Comparison of ENCODE assay signal across 8 mouse cellular contexts in genomic region chr7:24890281-24891216, GRCm38 (mm10). TPM values are rescaled to one million over a fixed set of nuclear protein-coding genes. Genes with fewer than 3 reads are reported as not detected.
DNase-seq lines count a peak whose midpoint lies in the region; ATAC-seq and TF ChIP-seq lines count a peak whose summit lies in the region.

No protein-coding gene starts in this region.

- TF ChIP-seq CTCF in left cerebral cortex, adult 2 months (IDR thresholded peaks at IDR 0.05), result peak; percentile 100
- TF ChIP-seq CTCF in cortical plate, adult 2 months (IDR thresholded peaks at IDR 0.05; ENCODE audit: extremely low read depth, insufficient read depth, low read length), result peak; percentile 98
- peak; percentile 94; the same call in 1 of the 2 replicates for TF ChIP-seq CTCF in spleen, adult 2 months (IDR thresholded peaks at IDR 0.05; ENCODE audit: extremely low read depth, insufficient read depth, insufficient read length, insufficient replicate concordance)

- H3K36me3 ChIP-seq in intestine, embryonic 15.5 days, result peaks cover 28% of the 10 kb centered on the region
- H3K36me3 ChIP-seq in limb, embryonic 12.5 days, result peaks cover 57% of the 10 kb centered on the region
- peaks cover 18% of the 10 kb centered on the region for H3K36me3 ChIP-seq in midbrain, embryonic 15.5 days (replicated peaks)
- peaks cover 29% of the 10 kb centered on the region for H3K36me3 ChIP-seq in spleen, adult 2 months (ENCODE audit: control insufficient read depth, insufficient read depth, low read length)

- peak; percentile 23; the same call in 1 of the 2 replicates for TF ChIP-seq POLR2A in cortical plate, adult 2 months (IDR thresholded peaks at IDR 0.05; ENCODE audit: extremely low read depth, insufficient read depth, low read length)
- no peak for TF ChIP-seq POLR2A in spleen, adult 2 months (IDR thresholded peaks at IDR 0.05; ENCODE audit: low read depth, low read length)

- WGBS in intestine, embryonic 15.5 days, result 25% methylated on average over 10 of the region's 10 CpGs
- 37% methylated on average over 10 of the region's 10 CpGs for WGBS in limb, embryonic 12.5 days
- WGBS in midbrain, embryonic 15.5 days, result 29% methylated on average over 10 of the region's 10 CpGs
- 25% methylated on average over 10 of the region's 10 CpGs for WGBS in spleen, adult 2 months

- intact Hi-C loops in left cerebral cortex, adult 2 months (cut with DNase I), result loop anchor here (1.0 to 5.0 kb wide), 3 partner anchors 14 to 202 kb away; no protein-coding TSS in a partner anchor
- intact Hi-C loops in gastrocnemius, postnatal 14 days (cut with DNase I; ENCODE audit: low total_unique reads), result loop anchor here (5.0 kb wide), 1 partner anchor 62 kb away; no protein-coding TSS in a partner anchor

- no peaks in the 10 kb centered on the region for H3K4me1 ChIP-seq in cortical plate, adult 2 months (ENCODE audit: control insufficient read depth, insufficient read depth, low read length)
- peaks cover 19% of the 10 kb centered on the region for H3K4me1 ChIP-seq in intestine, embryonic 15.5 days (replicated peaks)
- peaks cover 25% of the 10 kb centered on the region for H3K4me1 ChIP-seq in limb, embryonic 12.5 days (replicated peaks)
- peaks cover 20% of the 10 kb centered on the region for H3K4me1 ChIP-seq in midbrain, embryonic 15.5 days
- H3K4me1 ChIP-seq in spleen, adult 2 months (ENCODE audit: control insufficient read depth, insufficient read depth, insufficient read length), result peaks cover 22% of the 10 kb centered on the region; the same call in 1 of the 2 replicates

- peak; percentile 72 to 77 for DNase-seq in left cerebral cortex, adult 2 months (ENCODE audit: extremely low spot score in 1 of 2, low spot score in 2 of 2)
- no peak for DNase-seq in left cerebral cortex, adult 8-10 months (ENCODE audit: low spot score in 2 of 2)
- peak; percentile 59 for DNase-seq in gastrocnemius, postnatal 14 days
- peak in 1 of 2 experiments; percentile 75 for DNase-seq in spleen, adult 2 months (ENCODE audit: low read depth in 1 of 2, low spot score in 2 of 2)

- H3K4me2 ChIP-seq in intestine, embryonic 15.5 days (replicated peaks), result no peak overlapping the region
- no peak overlapping the region for H3K4me2 ChIP-seq in limb, embryonic 12.5 days
- no peak overlapping the region for H3K4me2 ChIP-seq in midbrain, embryonic 15.5 days

- H3K27me3 ChIP-seq in intestine, embryonic 15.5 days (replicated peaks), result no peaks in the 10 kb centered on the region
- no peaks in the 10 kb centered on the region for H3K27me3 ChIP-seq in limb, embryonic 12.5 days
- no peaks in the 10 kb centered on the region for H3K27me3 ChIP-seq in midbrain, embryonic 15.5 days (replicated peaks)
- no peaks in the 10 kb centered on the region for H3K27me3 ChIP-seq in spleen, adult 2 months (ENCODE audit: control insufficient read depth, insufficient read depth, low read length)

- H3K4me3 ChIP-seq in left cerebral cortex, adult 2 months, result no peak overlapping the region
- H3K4me3 ChIP-seq in cortical plate, adult 2 months (ENCODE audit: insufficient read depth, low read length), result no peak overlapping the region
- no peak overlapping the region for H3K4me3 ChIP-seq in intestine, embryonic 15.5 days (replicated peaks)
- H3K4me3 ChIP-seq in limb, embryonic 12.5 days (replicated peaks), result no peak overlapping the region
- H3K4me3 ChIP-seq in midbrain, embryonic 15.5 days, result no peak overlapping the region
- H3K4me3 ChIP-seq in spleen, adult 2 months (ENCODE audit: extremely low read depth, insufficient read depth, insufficient read length), result no peak overlapping the region

- no peak overlapping the region for H3K9ac ChIP-seq in intestine, embryonic 15.5 days
- H3K9ac ChIP-seq in limb, embryonic 12.5 days (replicated peaks), result no peak overlapping the region
- no peak overlapping the region for H3K9ac ChIP-seq in midbrain, embryonic 15.5 days

- ATAC-seq in intestine, embryonic 15.5 days, result peak; percentile 68
- peak; percentile 69; the same call in 1 of the 2 replicates for ATAC-seq in limb, embryonic 12.5 days (ENCODE audit: insufficient number of reproducible peaks, insufficient read depth, low FRiP score, low TSS enrichment, low read depth)
- peak; percentile 50 for ATAC-seq in midbrain, embryonic 15.5 days (replicated peaks)

- H3K27ac ChIP-seq in left cerebral cortex, adult 2 months, result no peak overlapping the region
- no peak overlapping the region for H3K27ac ChIP-seq in cortical plate, adult 2 months (ENCODE audit: insufficient read depth, low read length)
- peak overlapping the region; percentile 58 for H3K27ac ChIP-seq in intestine, embryonic 15.5 days
- no peak overlapping the region; the same call in 1 of the 2 replicates for H3K27ac ChIP-seq in limb, embryonic 12.5 days
- H3K27ac ChIP-seq in midbrain, embryonic 15.5 days, result no peak overlapping the region
- peak overlapping the region; percentile 93 for H3K27ac ChIP-seq in spleen, adult 2 months (ENCODE audit: insufficient read depth, low read length)

- no peaks in the 10 kb centered on the region for H3K9me3 ChIP-seq in intestine, embryonic 15.5 days
- no peaks in the 10 kb centered on the region for H3K9me3 ChIP-seq in limb, embryonic 12.5 days
- no peaks in the 10 kb centered on the region for H3K9me3 ChIP-seq in midbrain, embryonic 15.5 days

RNA-seq across cellular contexts. Expression of gene Rps19, which starts 6.4 kb away (rescaled TPM):
- total RNA-seq in left cerebral cortex, adult 2 months (2021), result 100 to 1,000 TPM; 488 to 501 TPM
- total RNA-seq in left cerebral cortex, adult 8-10 months (2022), result 100 to 1,000 TPM; 577 to 601 (median 592) TPM
- 393 and 394 TPM in 2 replicates for polyA plus RNA-seq in cortical plate, adult 2 months (2012; rRNA removed)
- 100 to 1,000 TPM; 481 to 524 TPM for total RNA-seq in gastrocnemius, postnatal 14 days (2021)
- 2,486 and 2,546 TPM in 2 replicates for polyA plus RNA-seq in intestine, embryonic 15.5 days (2015; fragmentation: Nextera tagmentation; extraction: Ambion mirVana)
- polyA plus RNA-seq in limb, embryonic 12.5 days (2016; fragmentation: Nextera tagmentation; extraction: Ambion mirVana), result 2,324 and 2,343 TPM in 2 replicates
- 1,081 and 1,108 TPM in 2 replicates for polyA plus RNA-seq in midbrain, embryonic 15.5 days (2015; fragmentation: Nextera tagmentation; extraction: Ambion mirVana)
- polyA plus RNA-seq in spleen, adult 2 months (2012; rRNA removed), result 627 and 638 TPM in 2 replicates

RNA-seq across cellular contexts. Expression of gene Cd79a, which starts 6.6 kb away (rescaled TPM):
- under 1 TPM; 0.37 to 0.38 TPM for total RNA-seq in left cerebral cortex, adult 2 months (2021)
- under 1 TPM; 0.33 to 0.74 (median 0.53) TPM for total RNA-seq in left cerebral cortex, adult 8-10 months (2022)
- polyA plus RNA-seq in cortical plate, adult 2 months (2012; rRNA removed), result 1.2 and 1.4 TPM in 2 replicates
- total RNA-seq in gastrocnemius, postnatal 14 days (2021), result under 1 TPM; 0.16 to 0.23 TPM
- 0.19 and 0.29 TPM in 2 replicates for polyA plus RNA-seq in intestine, embryonic 15.5 days (2015; fragmentation: Nextera tagmentation; extraction: Ambion mirVana)
- 0.51 and 0.86 TPM in 2 replicates for polyA plus RNA-seq in limb, embryonic 12.5 days (2016; fragmentation: Nextera tagmentation; extraction: Ambion mirVana)
- polyA plus RNA-seq in midbrain, embryonic 15.5 days (2015; fragmentation: Nextera tagmentation; extraction: Ambion mirVana), result 0.42 and 0.49 TPM in 2 replicates
- polyA plus RNA-seq in spleen, adult 2 months (2012; rRNA removed), result 959 and 1,255 TPM in 2 replicates

RNA-seq across cellular contexts. Expression of gene Arhgef1, which starts 12.2 kb away (rescaled TPM):
- 10 to 100 TPM; 75.1 to 86.6 TPM for total RNA-seq in left cerebral cortex, adult 2 months (2021)
- total RNA-seq in left cerebral cortex, adult 8-10 months (2022), result 10 to 100 TPM; 56.3 to 90.8 (median 74.6) TPM
- 133 and 163 TPM in 2 replicates for polyA plus RNA-seq in cortical plate, adult 2 months (2012; rRNA removed)
- total RNA-seq in gastrocnemius, postnatal 14 days (2021), result 10 to 100 TPM; 32.5 to 38.0 TPM
- polyA plus RNA-seq in intestine, embryonic 15.5 days (2015; fragmentation: Nextera tagmentation; extraction: Ambion mirVana), result 76.5 and 77.7 TPM in 2 replicates
- 119 and 126 TPM in 2 replicates for polyA plus RNA-seq in limb, embryonic 12.5 days (2016; fragmentation: Nextera tagmentation; extraction: Ambion mirVana)
- 69.9 and 70.0 TPM in 2 replicates for polyA plus RNA-seq in midbrain, embryonic 15.5 days (2015; fragmentation: Nextera tagmentation; extraction: Ambion mirVana)
- 915 and 1,063 TPM in 2 replicates for polyA plus RNA-seq in spleen, adult 2 months (2012; rRNA removed)

RNA-seq across cellular contexts. Expression of gene Dmrtc2, which starts 20.7 kb away (rescaled TPM):
- not detected for total RNA-seq in left cerebral cortex, adult 2 months (2021)
- not detected for total RNA-seq in left cerebral cortex, adult 8-10 months (2022)
- polyA plus RNA-seq in cortical plate, adult 2 months (2012; rRNA removed), result not detected in 2 replicates
- not detected for total RNA-seq in gastrocnemius, postnatal 14 days (2021)
- not detected in 2 replicates for polyA plus RNA-seq in intestine, embryonic 15.5 days (2015; fragmentation: Nextera tagmentation; extraction: Ambion mirVana)
- not detected in 2 replicates for polyA plus RNA-seq in limb, embryonic 12.5 days (2016; fragmentation: Nextera tagmentation; extraction: Ambion mirVana)
- polyA plus RNA-seq in midbrain, embryonic 15.5 days (2015; fragmentation: Nextera tagmentation; extraction: Ambion mirVana), result 0.13 and 0.41 TPM in 2 replicates
- not detected in 2 replicates for polyA plus RNA-seq in spleen, adult 2 months (2012; rRNA removed)

RNA-seq across cellular contexts. Expression of gene Lypd4, which starts 20.8 kb away (rescaled TPM):
- total RNA-seq in left cerebral cortex, adult 2 months (2021), result not detected
- total RNA-seq in left cerebral cortex, adult 8-10 months (2022), result not detected
- not detected in 2 replicates for polyA plus RNA-seq in cortical plate, adult 2 months (2012; rRNA removed)
- total RNA-seq in gastrocnemius, postnatal 14 days (2021), result not detected
- not detected in 2 replicates for polyA plus RNA-seq in intestine, embryonic 15.5 days (2015; fragmentation: Nextera tagmentation; extraction: Ambion mirVana)
- polyA plus RNA-seq in limb, embryonic 12.5 days (2016; fragmentation: Nextera tagmentation; extraction: Ambion mirVana), result not detected in 2 replicates
- 0.13 TPM in 1 of 2 replicates, not detected in the other for polyA plus RNA-seq in midbrain, embryonic 15.5 days (2015; fragmentation: Nextera tagmentation; extraction: Ambion mirVana)
- not detected in 2 replicates for polyA plus RNA-seq in spleen, adult 2 months (2012; rRNA removed)

Comparison
In these comparisons a context has a peak if more than half of its experiments do, and no peak if none do; other contexts are left out.
1. DNase-seq: peak in left cerebral cortex, adult 2 months (2 of 2) and gastrocnemius, postnatal 14 days (single experiment); none in left cerebral cortex, adult 8-10 months (0 of 2).
2. H3K27ac ChIP-seq: peak in intestine, embryonic 15.5 days (single experiment) and spleen, adult 2 months (single experiment); none in left cerebral cortex, adult 2 months (single experiment), cortical plate, adult 2 months (single experiment), limb, embryonic 12.5 days (single experiment) and midbrain, embryonic 15.5 days (single experiment).
3. RNA of gene Cd79a, which starts 6.6 kb away (polyA plus RNA-seq): 959 to 1,255 TPM in spleen, adult 2 months; 1.2 to 1.4 TPM in cortical plate, adult 2 months, 0.51 to 0.86 TPM in limb, embryonic 12.5 days, 0.42 to 0.49 TPM in midbrain, embryonic 15.5 days and 0.19 to 0.29 TPM in intestine, embryonic 15.5 days; every median in the first group is over 100 times any median in the second.
4. Peak in every context shown above with its lines, with median percentiles within 50 percentile points of each other: CTCF ChIP-seq and ATAC-seq.